Mouse (Mus musculus): ENCODE results near the gene BC048562. TPM values are rescaled to one million over a fixed set of nuclear protein-coding genes. Genes with fewer than 3 reads are reported as not detected.

BC048562 gene
- polyA plus RNA-seq (2014; fragmentation: Nextera tagmentation; extraction: Ambion mirVana) = not detected in 2 replicates

- Histone ChIP-seq H3K9me3 (ENCODE audit: control insufficient read depth, low read length) (no peaks in the 10 kb centered on the region; the same call in 1 of the 2 replicates), H3K4me1 (ENCODE audit: control insufficient read depth, insufficient read depth, low read length) (peaks cover 6% of the 10 kb centered on the region; the same call in 1 of the 2 replicates), H3K27ac (ENCODE audit: low read depth, low read length) (no peak within 1 kb of the TSS), H3K27me3 (ENCODE audit: control insufficient read depth, insufficient read depth, low read length) (no peaks in the 10 kb centered on the region), H3K4me3 (ENCODE audit: low read depth, low read length) (no peak within 1 kb of the TSS), H3K9ac (ENCODE audit: low read length) (0 out of 2 replicates have a peak within 1 kb of the TSS, but pooled peaks have one; percentile 20), H3K36me3 (ENCODE audit: control insufficient read depth, insufficient read depth, low read length) (no peaks in the 10 kb centered on the region), H3K4me2 (no peak within 1 kb of the TSS)
- DNase-seq (ENCODE audit: low spot score, missing footprints) = no peak
- 37% methylated on average over 3 of the region's 3 CpGs for WGBS
- ATAC-seq (ENCODE audit: low FRiP score) = no peak
These were observed at the start of gene BC048562 for GRCm38 (mm10) chr9:108436182-108436581. Gene BC048562, plus strand, starts transcription at chr9:108436482.

GRCm38 (mm10) chr9:108386816-108387215 is 49.5 kb upstream of the BC048562 start:
- H3K9me3 ChIP-seq (ENCODE audit: control insufficient read depth, low read length) = no peaks in the 10 kb centered on the region
- H3K4me1 ChIP-seq (ENCODE audit: control insufficient read depth, insufficient read depth, low read length) = no peaks in the 10 kb centered on the region
- H3K4me2 ChIP-seq = no peak overlapping the region
- H3K4me3 ChIP-seq (ENCODE audit: low read depth, low read length) = no peak overlapping the region
- WGBS = 83% methylated on average over 4 of the region's 4 CpGs
- no peak overlapping the region for H3K9ac ChIP-seq (ENCODE audit: low read length)
- ATAC-seq (ENCODE audit: low FRiP score) (no peak), DNase-seq (ENCODE audit: low spot score, missing footprints) (no peak)
- H3K36me3 ChIP-seq (ENCODE audit: control insufficient read depth, insufficient read depth, low read length) = peaks cover 21% of the 10 kb centered on the region
- H3K27ac ChIP-seq (ENCODE audit: low read depth, low read length) = no peak overlapping the region
- no peaks in the 10 kb centered on the region for H3K27me3 ChIP-seq (ENCODE audit: control insufficient read depth, insufficient read depth, low read length)

DNA sequence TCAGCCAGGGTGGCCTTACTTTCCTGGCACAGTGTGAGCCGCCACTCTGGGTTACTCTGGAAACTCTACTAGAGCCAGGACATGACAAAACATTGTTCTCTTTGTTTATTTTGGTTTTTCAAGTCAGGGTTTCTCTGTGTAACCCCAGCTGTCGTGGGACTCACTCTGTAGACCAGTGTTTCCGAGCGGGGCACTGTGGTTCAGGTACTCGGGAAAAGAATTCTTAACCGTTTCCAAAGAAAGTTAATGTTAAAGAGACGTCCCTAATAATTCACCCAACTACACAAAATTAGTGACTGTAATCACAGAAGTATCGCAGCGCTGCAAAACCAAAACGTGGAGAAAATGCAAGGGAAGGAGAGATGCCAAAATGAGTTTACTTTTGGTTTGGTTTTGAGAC is 47.7 kb upstream of the BC048562 start:
- 84% methylated on average over 10 of the region's 10 CpGs for WGBS
- Histone ChIP-seq H3K4me2 (no peak overlapping the region), H3K36me3 (ENCODE audit: control insufficient read depth, insufficient read depth, low read length) (peaks cover 23% of the 10 kb centered on the region), H3K9ac (ENCODE audit: low read length) (no peak overlapping the region), H3K4me1 (ENCODE audit: control insufficient read depth, insufficient read depth, low read length) (no peaks in the 10 kb centered on the region), H3K4me3 (ENCODE audit: low read depth, low read length) (no peak overlapping the region), H3K27me3 (ENCODE audit: control insufficient read depth, insufficient read depth, low read length) (no peaks in the 10 kb centered on the region), H3K9me3 (ENCODE audit: control insufficient read depth, low read length) (no peaks in the 10 kb centered on the region), H3K27ac (ENCODE audit: low read depth, low read length) (no peak overlapping the region)
- ATAC-seq (ENCODE audit: low FRiP score) (no peak), DNase-seq (ENCODE audit: low spot score, missing footprints) (no peak)

- no peak overlapping the region for H3K9ac ChIP-seq (ENCODE audit: low read length)
- no peak overlapping the region for H3K27ac ChIP-seq (ENCODE audit: low read depth, low read length)
- H3K36me3 ChIP-seq (ENCODE audit: control insufficient read depth, insufficient read depth, low read length) = peaks cover 22% of the 10 kb centered on the region
- no peaks in the 10 kb centered on the region for H3K4me1 ChIP-seq (ENCODE audit: control insufficient read depth, insufficient read depth, low read length)
- H3K27me3 ChIP-seq (ENCODE audit: control insufficient read depth, insufficient read depth, low read length) = no peaks in the 10 kb centered on the region
- no peak overlapping the region for H3K4me2 ChIP-seq
- DNase-seq (ENCODE audit: low spot score, missing footprints) (no peak), ATAC-seq (ENCODE audit: low FRiP score) (no peak)
- H3K4me3 ChIP-seq (ENCODE audit: low read depth, low read length) = no peak overlapping the region
- 83% methylated on average over 6 of the region's 6 CpGs for WGBS
- no peaks in the 10 kb centered on the region for H3K9me3 ChIP-seq (ENCODE audit: control insufficient read depth, low read length)
These were observed 47.1 kb upstream of the BC048562 start for GRCm38 (mm10) chr9:108389220-108389619.

DNA sequence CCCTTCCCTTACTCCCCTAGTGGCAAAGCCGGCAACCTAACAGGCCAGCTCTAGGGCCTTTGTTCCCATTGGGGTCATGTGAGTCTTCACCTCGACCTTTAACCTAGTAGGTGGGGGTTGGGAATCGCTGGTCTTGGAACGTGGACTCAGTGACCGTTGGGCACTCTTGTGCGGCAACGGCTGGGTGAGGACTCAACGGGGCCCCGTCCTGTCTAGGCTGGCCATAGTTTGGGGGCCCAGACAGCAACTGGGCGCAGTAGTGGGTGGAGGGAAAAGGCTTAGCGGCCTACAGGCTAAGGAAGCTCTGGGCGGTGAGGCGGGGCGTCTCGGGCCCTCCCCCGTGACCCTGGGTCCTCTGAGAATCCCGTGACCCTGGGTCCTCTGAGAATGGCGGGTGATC is 43.6 kb upstream of the BC048562 start, which contains the start of gene 1700102P08Rik:
Gene 1700102P08Rik, plus strand, starts transcription at position 130 of the 400 bp plus-strand sequence.
- Histone ChIP-seq H3K9ac (ENCODE audit: low read length) (no peak within 1 kb of the TSS), H3K27ac (ENCODE audit: low read depth, low read length) (no peak within 1 kb of the TSS), H3K27me3 (ENCODE audit: control insufficient read depth, insufficient read depth, low read length) (no peaks in the 10 kb centered on the region), H3K9me3 (ENCODE audit: control insufficient read depth, low read length) (no peaks in the 10 kb centered on the region), H3K4me1 (ENCODE audit: control insufficient read depth, insufficient read depth, low read length) (no peaks in the 10 kb centered on the region), H3K4me3 (ENCODE audit: low read depth, low read length) (no peak within 1 kb of the TSS), H3K4me2 (no peak within 1 kb of the TSS), H3K36me3 (ENCODE audit: control insufficient read depth, insufficient read depth, low read length) (peaks cover 18% of the 10 kb centered on the region)
- DNase-seq (ENCODE audit: low spot score, missing footprints) = peak; percentile 81
- ATAC-seq (ENCODE audit: low FRiP score) = 0 out of 2 replicates have a peak, but pooled peaks have one; percentile 48
- WGBS = 48% methylated on average over 18 of the region's 18 CpGs

DNA sequence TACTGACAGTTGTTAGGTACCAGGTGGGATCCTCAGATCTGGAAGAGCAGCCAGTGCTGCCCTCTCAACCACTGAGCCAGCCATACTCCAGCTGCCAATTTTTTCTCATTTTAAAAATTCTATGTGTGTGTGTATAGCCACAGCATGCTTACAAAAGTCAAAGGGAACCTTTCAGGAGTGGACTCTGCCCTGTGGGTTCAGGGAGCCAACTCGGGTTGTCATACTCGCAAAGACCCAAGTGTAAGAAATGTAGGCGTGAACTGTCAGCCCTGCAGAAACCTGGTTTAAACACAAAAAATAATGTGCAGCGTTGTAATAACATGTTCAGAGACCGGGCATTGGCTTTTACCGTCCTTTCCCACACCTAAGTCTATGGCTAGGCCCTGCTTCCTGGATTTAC is 42.1 kb upstream of the BC048562 start:
- ATAC-seq (ENCODE audit: low FRiP score) (no peak), DNase-seq (ENCODE audit: low spot score, missing footprints) (no peak)
- Histone ChIP-seq H3K27ac (ENCODE audit: low read depth, low read length) (no peak overlapping the region), H3K27me3 (ENCODE audit: control insufficient read depth, insufficient read depth, low read length) (no peaks in the 10 kb centered on the region), H3K4me3 (ENCODE audit: low read depth, low read length) (no peak overlapping the region), H3K36me3 (ENCODE audit: control insufficient read depth, insufficient read depth, low read length) (peaks cover 10% of the 10 kb centered on the region; the same call in 1 of the 2 replicates), H3K9me3 (ENCODE audit: control insufficient read depth, low read length) (no peaks in the 10 kb centered on the region), H3K4me2 (no peak overlapping the region), H3K4me1 (ENCODE audit: control insufficient read depth, insufficient read depth, low read length) (no peaks in the 10 kb centered on the region), H3K9ac (ENCODE audit: low read length) (no peak overlapping the region)
- 91% methylated on average over 6 of the region's 6 CpGs for WGBS

GRCm38 (mm10) chr9:108395427-108395826 is 40.9 kb upstream of the BC048562 start:
- DNase-seq (ENCODE audit: low spot score, missing footprints) (no peak), ATAC-seq (ENCODE audit: low FRiP score) (no peak)
- WGBS = 81% methylated on average over 1 of the region's 1 CpGs
- Histone ChIP-seq H3K4me1 (ENCODE audit: control insufficient read depth, insufficient read depth, low read length) (no peaks in the 10 kb centered on the region), H3K9me3 (ENCODE audit: control insufficient read depth, low read length) (no peaks in the 10 kb centered on the region), H3K27ac (ENCODE audit: low read depth, low read length) (no peak overlapping the region), H3K4me3 (ENCODE audit: low read depth, low read length) (no peak overlapping the region), H3K27me3 (ENCODE audit: control insufficient read depth, insufficient read depth, low read length) (no peaks in the 10 kb centered on the region), H3K4me2 (no peak overlapping the region), H3K9ac (ENCODE audit: low read length) (no peak overlapping the region), H3K36me3 (ENCODE audit: control insufficient read depth, insufficient read depth, low read length) (peaks cover 8% of the 10 kb centered on the region; the same call in 1 of the 2 replicates)

- no peak for ATAC-seq (ENCODE audit: low FRiP score)
- WGBS = 91% methylated on average over 3 of the region's 3 CpGs
- no peak overlapping the region for H3K27ac ChIP-seq (ENCODE audit: low read depth, low read length)
These were observed 38.0 kb upstream of the BC048562 start for GRCm38 (mm10) chr9:108398324-108398723.

GRCm38 (mm10) chr9:108401186-108401960 is 34.9 kb upstream of the BC048562 start:
- 54% methylated on average over 7 of the region's 7 CpGs for WGBS
- Histone ChIP-seq H3K4me2 (no peak overlapping the region), H3K27ac (ENCODE audit: low read depth, low read length) (no peak overlapping the region), H3K36me3 (ENCODE audit: control insufficient read depth, insufficient read depth, low read length) (no peaks in the 10 kb centered on the region), H3K4me3 (ENCODE audit: low read depth, low read length) (no peak overlapping the region), H3K9ac (ENCODE audit: low read length) (no peak overlapping the region), H3K27me3 (ENCODE audit: control insufficient read depth, insufficient read depth, low read length) (no peaks in the 10 kb centered on the region), H3K9me3 (ENCODE audit: control insufficient read depth, low read length) (no peaks in the 10 kb centered on the region), H3K4me1 (ENCODE audit: control insufficient read depth, insufficient read depth, low read length) (no peaks in the 10 kb centered on the region)
- no peak for ATAC-seq (ENCODE audit: low FRiP score)
- DNase-seq (ENCODE audit: low spot score, missing footprints) = no peak

More at GRCm38 (mm10) chr9:108398324-108398723, 38.0 kb upstream of the BC048562 start:
- H3K9me3 ChIP-seq (ENCODE audit: control insufficient read depth, low read length) = no peaks in the 10 kb centered on the region
- H3K27me3 ChIP-seq (ENCODE audit: control insufficient read depth, insufficient read depth, low read length) = no peaks in the 10 kb centered on the region
- no peaks in the 10 kb centered on the region for H3K4me1 ChIP-seq (ENCODE audit: control insufficient read depth, insufficient read depth, low read length)
- no peaks in the 10 kb centered on the region for H3K36me3 ChIP-seq (ENCODE audit: control insufficient read depth, insufficient read depth, low read length)
- H3K4me3 ChIP-seq (ENCODE audit: low read depth, low read length) = no peak overlapping the region
- DNase-seq (ENCODE audit: low spot score, missing footprints) = no peak
- H3K4me2 ChIP-seq = no peak overlapping the region
- H3K9ac ChIP-seq (ENCODE audit: low read length) = no peak overlapping the region

Data from midbrain, embryonic 11.5 days (tissue).